Mouse (Mus musculus): ENCODE data around the gene Sppl2c. TPM values are rescaled to one million over a fixed set of nuclear protein-coding genes. Genes with fewer than 3 reads are reported as not detected.

The Sppl2c gene
- total and polyA plus RNA-seq, 2 experiments from 2014 or later, result 0.19 TPM; not detected in 1

- ATAC-seq (no peak), DNase-seq (peak; percentile 34)
- no peak overlapping the region for H3K27ac ChIP-seq (ENCODE audit: low read depth, low read length)
- no peaks in the 10 kb centered on the region for H3K9me3 ChIP-seq (ENCODE audit: low read length)
- no peak overlapping the region for H3K4me3 ChIP-seq (ENCODE audit: low read depth, low read length)
- no peaks in the 10 kb centered on the region for H3K4me1 ChIP-seq (ENCODE audit: insufficient read depth)
- H3K36me3 ChIP-seq (ENCODE audit: insufficient read depth), result no peaks in the 10 kb centered on the region
- H3K27me3 ChIP-seq (ENCODE audit: insufficient read depth, low read length), result no peaks in the 10 kb centered on the region
- H3K4me2 ChIP-seq (ENCODE audit: low read depth), result no peak overlapping the region
- 26% methylated on average over 3 of the region's 3 CpGs for WGBS
- H3K9ac ChIP-seq, result no peak overlapping the region
- TF ChIP-seq CTCF (IDR thresholded peaks at IDR 0.05; ENCODE audit: low read depth), result no peak
These were observed 31.9 kb downstream of the Sppl2c start for GRCm38 (mm10) chr11:104218075-104218474.

- WGBS, result 74% methylated on average over 4 of the region's 4 CpGs
- Histone ChIP-seq H3K9me3 (ENCODE audit: low read length) (no peaks in the 10 kb centered on the region), H3K4me3 (ENCODE audit: low read depth, low read length) (no peak overlapping the region), H3K9ac (no peak overlapping the region), H3K27me3 (ENCODE audit: insufficient read depth, low read length) (no peaks in the 10 kb centered on the region), H3K27ac (ENCODE audit: low read depth, low read length) (no peak overlapping the region), H3K36me3 (ENCODE audit: insufficient read depth) (no peaks in the 10 kb centered on the region), H3K4me1 (ENCODE audit: insufficient read depth) (no peaks in the 10 kb centered on the region), H3K4me2 (ENCODE audit: low read depth) (no peak overlapping the region)
- no peak for TF ChIP-seq CTCF (IDR thresholded peaks at IDR 0.05; ENCODE audit: low read depth)
- no peak for ATAC-seq
- DNase-seq, result no peak
These were observed 34.2 kb downstream of the Sppl2c start for GRCm38 (mm10) chr11:104220291-104220690.

- Histone ChIP-seq H3K27me3 (ENCODE audit: insufficient read depth, low read length) (no peaks in the 10 kb centered on the region), H3K9me3 (ENCODE audit: low read length) (no peaks in the 10 kb centered on the region), H3K9ac (no peak overlapping the region), H3K4me2 (ENCODE audit: low read depth) (no peak overlapping the region), H3K4me1 (ENCODE audit: insufficient read depth) (no peaks in the 10 kb centered on the region), H3K27ac (ENCODE audit: low read depth, low read length) (no peak overlapping the region), H3K4me3 (ENCODE audit: low read depth, low read length) (no peak overlapping the region), H3K36me3 (ENCODE audit: insufficient read depth) (no peaks in the 10 kb centered on the region)
- no peak for ATAC-seq
- DNase-seq, result no peak
- TF ChIP-seq CTCF (IDR thresholded peaks at IDR 0.05; ENCODE audit: low read depth), result no peak
- WGBS, result 75% methylated on average over 5 of the region's 5 CpGs
These were observed 35.6 kb downstream of the Sppl2c start for GRCm38 (mm10) chr11:104221751-104222150.

GRCm38 (mm10) chr11:104223301-104223700 lies 37.2 kb downstream of the Sppl2c start:
- H3K27ac ChIP-seq (ENCODE audit: low read depth, low read length), result no peak overlapping the region
- H3K4me1 ChIP-seq (ENCODE audit: insufficient read depth), result no peaks in the 10 kb centered on the region
- no peaks in the 10 kb centered on the region for H3K27me3 ChIP-seq (ENCODE audit: insufficient read depth, low read length)
- no peak overlapping the region for H3K4me3 ChIP-seq (ENCODE audit: low read depth, low read length)
- no peak for TF ChIP-seq CTCF (IDR thresholded peaks at IDR 0.05; ENCODE audit: low read depth)
- H3K36me3 ChIP-seq (ENCODE audit: insufficient read depth), result no peaks in the 10 kb centered on the region
- WGBS, result 88% methylated on average over 9 of the region's 9 CpGs
- no peak overlapping the region for H3K4me2 ChIP-seq (ENCODE audit: low read depth)
- DNase-seq (no peak), ATAC-seq (no peak)
- no peak overlapping the region for H3K9ac ChIP-seq
- no peaks in the 10 kb centered on the region for H3K9me3 ChIP-seq (ENCODE audit: low read length)

- no peak overlapping the region for H3K9ac ChIP-seq
- no peak for ATAC-seq
- DNase-seq, result no peak
- no peaks in the 10 kb centered on the region for H3K9me3 ChIP-seq (ENCODE audit: low read length)
- no peaks in the 10 kb centered on the region for H3K27me3 ChIP-seq (ENCODE audit: insufficient read depth, low read length)
- no peaks in the 10 kb centered on the region for H3K4me1 ChIP-seq (ENCODE audit: insufficient read depth)
- no peak overlapping the region for H3K4me3 ChIP-seq (ENCODE audit: low read depth, low read length)
- H3K36me3 ChIP-seq (ENCODE audit: insufficient read depth), result no peaks in the 10 kb centered on the region
- no peak overlapping the region for H3K27ac ChIP-seq (ENCODE audit: low read depth, low read length)
- no peak for TF ChIP-seq CTCF (IDR thresholded peaks at IDR 0.05; ENCODE audit: low read depth)
- no peak overlapping the region for H3K4me2 ChIP-seq (ENCODE audit: low read depth)
- WGBS, result 70% methylated on average over 4 of the region's 4 CpGs
These were observed 43.3 kb downstream of the Sppl2c start for GRCm38 (mm10) chr11:104229391-104229790.

- WGBS, result 7% methylated on average over 9 of the region's 9 CpGs
- no peaks in the 10 kb centered on the region for H3K27me3 ChIP-seq (ENCODE audit: insufficient read depth, low read length)
- peak overlapping the region; percentile 73 for H3K4me3 ChIP-seq (ENCODE audit: low read depth, low read length)
- H3K27ac ChIP-seq (ENCODE audit: low read depth, low read length), result peak overlapping the region; percentile 97
- no peaks in the 10 kb centered on the region for H3K9me3 ChIP-seq (ENCODE audit: low read length)
- TF ChIP-seq CTCF (IDR thresholded peaks at IDR 0.05; ENCODE audit: low read depth), result 0 out of 2 replicates have a peak, but pooled peaks have one; percentile 17
- H3K4me2 ChIP-seq (ENCODE audit: low read depth), result peak overlapping the region; percentile 84
- DNase-seq (peak; percentile 51), ATAC-seq (no peak)
- H3K9ac ChIP-seq, result peak overlapping the region; percentile 98
- H3K4me1 ChIP-seq (ENCODE audit: insufficient read depth), result peaks cover 6% of the 10 kb centered on the region; the same call in 1 of the 2 replicates
- H3K36me3 ChIP-seq (ENCODE audit: insufficient read depth), result no peaks in the 10 kb centered on the region
These were observed 44.1 kb downstream of the Sppl2c start for GRCm38 (mm10) chr11:104230066-104230778.

GRCm38 (mm10) chr11:104231041-104231911 lies 45.1 kb downstream of the Sppl2c start, which contains the start of gene Mapt:
Gene Mapt, plus strand, starts transcription at chr11:104231390.
- TF ChIP-seq CTCF (IDR thresholded peaks at IDR 0.05; ENCODE audit: low read depth), result peak; percentile 97
- H3K9me3 ChIP-seq (ENCODE audit: low read length), result no peaks in the 10 kb centered on the region
- 2% methylated on average over 63 of the region's 94 CpGs for WGBS
- peak within 1 kb of the TSS; percentile 84 for H3K4me2 ChIP-seq (ENCODE audit: low read depth)
- H3K4me3 ChIP-seq (ENCODE audit: low read depth, low read length), result peak within 1 kb of the TSS; percentile 73
- H3K27ac ChIP-seq (ENCODE audit: low read depth, low read length), result peak within 1 kb of the TSS; percentile 97
- peaks cover 16% of the 10 kb centered on the region for H3K4me1 ChIP-seq (ENCODE audit: insufficient read depth)
- peak; percentile 97 for DNase-seq
- H3K36me3 ChIP-seq (ENCODE audit: insufficient read depth), result no peaks in the 10 kb centered on the region
- peak; percentile 74 for ATAC-seq
- peak within 1 kb of the TSS; percentile 98 for H3K9ac ChIP-seq
- H3K27me3 ChIP-seq (ENCODE audit: insufficient read depth, low read length), result no peaks in the 10 kb centered on the region
